Mouse (Mus musculus): Measurements from ENCODE around the gene C4b.

- no peak for TF ChIP-seq CTCF (IDR thresholded peaks at IDR 0.05)
- TF ChIP-seq EP300 (IDR thresholded peaks at IDR 0.05; ENCODE audit: insufficient read depth, low read depth, low read length), result no peak
Observed at GRCm38 (mm10) chr17:34717401-34717800, 26.3 kb downstream of the C4b start.
